Mouse (Mus musculus): ENCODE data around the gene Cachd1.

Cachd1 gene

DNA sequence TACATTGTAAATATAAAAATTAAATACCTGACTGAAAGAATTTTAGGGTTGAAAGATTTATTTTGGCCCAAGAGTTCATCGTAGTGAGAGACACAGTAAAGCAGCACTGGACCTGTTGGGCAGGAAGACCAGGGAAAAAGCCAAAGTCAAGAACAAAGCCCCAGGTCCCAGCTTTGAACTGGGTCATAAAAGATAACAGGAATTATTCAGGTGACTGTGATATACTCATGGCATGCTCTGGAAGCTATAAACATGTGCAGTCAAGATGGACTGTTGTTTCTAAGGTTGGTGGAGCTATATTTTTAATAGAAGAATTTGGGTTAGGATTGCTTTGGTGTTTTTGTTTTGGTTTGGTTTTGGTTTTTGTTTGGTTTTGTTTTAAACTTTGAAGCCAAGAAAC lies 148.7 kb downstream of the Cachd1 start:
- DNase-seq = no peak

DNA sequence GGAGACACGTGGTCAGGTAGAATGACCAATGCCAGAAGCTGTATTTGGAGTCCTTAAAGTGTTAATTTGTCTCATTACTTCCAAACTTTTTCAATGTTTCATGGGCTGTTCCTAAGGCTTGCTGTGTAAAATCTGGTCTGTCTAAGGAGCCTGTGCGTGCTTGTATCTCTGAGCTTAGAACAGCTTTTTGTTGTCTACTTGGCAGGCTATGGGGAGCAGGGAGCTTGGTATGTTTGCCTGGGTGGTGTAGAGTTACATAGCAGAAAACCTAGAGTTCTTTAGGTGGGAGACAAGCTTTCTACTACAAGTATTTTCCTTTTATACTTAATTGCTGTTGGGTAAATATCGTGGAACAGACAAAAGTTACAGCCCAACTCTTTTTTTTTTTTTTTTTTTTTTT lies 150.1 kb downstream of the Cachd1 start:
- no peak for DNase-seq

DNA sequence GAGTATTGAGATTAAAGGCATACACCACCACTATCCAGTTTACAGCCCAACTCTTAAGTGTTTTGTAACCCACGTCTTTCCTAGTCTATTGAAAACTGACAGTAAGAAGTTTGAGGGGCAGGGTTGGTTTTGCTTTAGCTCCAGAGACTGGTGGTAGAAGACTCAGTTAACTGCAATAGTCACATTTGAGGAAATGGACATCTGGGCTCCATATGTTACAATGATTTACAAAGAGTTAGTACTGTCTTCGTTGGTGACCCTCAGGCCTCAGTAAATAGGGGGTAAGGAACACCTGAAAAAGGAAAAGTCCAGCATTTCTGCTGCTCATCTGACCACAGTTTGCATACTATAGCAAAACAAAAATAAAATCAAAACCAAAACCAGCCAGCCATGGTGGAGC lies 150.6 kb downstream of the Cachd1 start:
- no peak for DNase-seq

DNA sequence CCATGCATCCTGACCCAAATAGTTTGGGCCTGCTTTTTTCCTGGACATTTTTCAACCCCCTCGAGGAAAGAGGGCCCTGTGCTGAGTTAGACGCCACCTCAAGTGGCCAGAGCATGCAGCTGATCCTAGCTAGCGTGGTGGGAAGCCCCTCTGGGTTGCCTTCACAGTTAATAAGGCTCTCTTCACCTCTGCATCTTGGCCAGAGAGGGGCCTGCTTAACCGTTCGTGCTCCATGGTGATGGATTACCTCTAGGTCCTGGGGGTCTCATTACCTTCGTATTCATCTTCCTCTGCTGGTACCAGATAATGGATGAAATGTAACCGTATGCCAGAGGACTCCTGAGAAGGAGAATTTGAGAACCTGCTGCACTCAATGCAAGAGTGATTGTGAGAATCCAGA lies 167.2 kb downstream of the Cachd1 start:
- no peak for DNase-seq

DNA sequence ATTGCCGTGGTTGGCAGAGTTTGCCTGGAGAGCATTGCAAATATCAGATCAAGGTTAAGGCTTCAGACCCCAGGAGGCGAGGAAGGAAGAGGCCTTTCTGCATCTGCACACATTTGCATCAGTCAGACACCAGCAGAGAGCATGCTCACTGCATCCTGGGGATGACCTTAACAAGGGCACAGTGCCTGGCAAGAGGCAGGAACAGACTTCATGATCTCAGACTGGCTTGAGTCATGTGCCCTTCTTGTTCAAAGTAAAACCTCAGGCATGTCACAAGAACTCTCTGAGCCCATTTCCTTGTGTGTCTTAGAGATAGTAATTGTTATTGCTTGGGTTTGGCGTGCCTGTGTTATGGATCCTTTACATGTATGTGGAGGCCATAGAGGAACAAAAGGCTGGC lies 167.8 kb downstream of the Cachd1 start:
- no peak for DNase-seq

DNA sequence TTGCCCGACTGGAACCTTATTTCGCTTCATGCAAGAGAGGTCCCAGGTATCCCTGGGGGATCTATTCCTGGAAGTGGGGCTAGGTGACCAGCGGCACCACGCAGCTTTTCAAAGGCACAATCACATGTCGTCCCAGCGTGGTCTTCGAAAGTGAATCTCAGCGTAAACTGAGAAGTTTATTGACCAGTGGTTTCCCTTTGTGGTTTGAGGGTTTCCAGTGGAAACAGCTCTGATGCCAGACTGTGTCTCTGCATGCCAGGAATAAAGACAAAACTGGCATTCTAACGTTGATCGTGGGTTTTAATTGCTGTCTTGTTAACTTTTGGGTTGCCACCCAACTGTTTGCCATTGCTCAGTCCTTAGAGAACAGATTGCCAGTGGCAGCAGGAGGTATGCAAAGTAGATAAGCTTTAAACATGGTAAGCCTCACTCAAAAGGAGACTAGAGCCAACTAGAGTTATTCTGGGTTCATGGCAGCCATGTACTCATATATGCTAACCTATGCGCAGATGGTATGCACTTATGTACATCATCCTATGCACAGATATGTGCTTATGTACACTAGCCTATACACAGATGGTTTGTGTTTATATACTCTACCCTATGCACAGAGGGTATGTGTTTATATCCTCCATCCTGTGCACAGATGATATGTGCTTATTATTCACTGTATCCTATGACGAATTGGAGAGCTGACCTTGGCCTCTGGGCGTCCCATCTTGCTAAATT lies 168.9 kb downstream of the Cachd1 start:
- peak; percentile 79 for DNase-seq

DNA sequence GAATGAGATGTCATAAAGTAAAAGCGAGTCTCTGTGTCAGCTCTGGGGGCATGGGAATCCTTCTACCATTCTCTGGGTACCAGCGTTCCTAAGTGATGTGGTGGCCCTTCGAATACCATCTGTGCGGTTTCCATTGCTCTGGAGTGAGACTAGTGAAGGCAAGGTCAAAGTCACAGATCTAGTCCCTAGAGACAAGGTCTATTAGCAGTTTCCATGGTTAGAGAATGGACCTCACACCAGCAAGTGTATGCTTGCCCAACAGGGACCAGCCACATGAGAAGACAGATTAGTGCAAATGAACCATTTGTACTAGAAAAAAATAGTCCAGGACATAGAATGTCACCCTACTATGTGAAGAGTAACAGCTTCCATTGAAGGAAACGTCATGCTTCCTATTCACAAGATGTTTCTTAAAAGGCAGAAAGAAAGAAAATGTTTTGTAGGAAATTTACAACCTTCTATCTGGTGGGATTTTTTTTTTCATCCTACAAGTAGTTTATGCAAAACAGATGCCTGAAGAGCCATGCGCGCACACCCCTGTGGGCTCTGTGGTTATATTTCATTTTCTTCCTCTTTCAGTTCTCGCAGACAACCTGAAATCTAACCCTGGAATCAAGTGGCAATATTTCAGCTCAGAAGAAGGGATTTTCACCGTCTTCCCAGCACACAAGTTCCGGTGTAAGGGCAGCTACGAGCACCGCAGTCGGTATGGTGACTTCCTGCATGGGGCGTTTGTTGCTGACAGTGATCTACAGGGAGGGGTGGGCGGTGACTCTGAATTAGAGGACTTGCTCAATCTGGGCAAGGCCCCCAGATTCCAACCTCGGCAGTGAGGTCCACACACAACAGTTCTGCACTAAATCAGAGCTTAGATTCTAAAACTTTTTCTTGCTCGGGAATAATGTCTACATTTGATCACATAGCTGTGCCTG lies 172.3 kb downstream of the Cachd1 start:
- DNase-seq = no peak

DNA sequence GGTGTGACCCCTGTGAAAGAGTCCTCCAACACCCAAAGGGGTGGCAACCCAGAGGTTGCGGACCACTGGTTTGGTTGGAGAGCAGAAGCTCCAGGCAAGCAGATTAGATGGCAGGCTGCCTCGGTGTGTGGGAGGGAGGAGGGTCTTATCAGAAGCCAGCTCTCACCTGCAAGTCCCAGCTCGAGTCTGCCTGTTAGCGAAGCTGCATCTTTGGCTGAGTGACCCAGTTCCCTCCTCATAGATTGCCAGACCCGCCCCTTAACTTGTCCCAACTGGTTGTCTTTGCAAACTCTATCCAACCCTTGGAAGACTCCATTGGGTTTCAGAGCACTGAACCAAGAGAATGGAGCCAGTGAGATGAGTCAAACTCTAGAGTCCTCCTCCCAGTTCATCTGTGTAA lies 173.8 kb downstream of the Cachd1 start:
- DNase-seq = no peak

DNA sequence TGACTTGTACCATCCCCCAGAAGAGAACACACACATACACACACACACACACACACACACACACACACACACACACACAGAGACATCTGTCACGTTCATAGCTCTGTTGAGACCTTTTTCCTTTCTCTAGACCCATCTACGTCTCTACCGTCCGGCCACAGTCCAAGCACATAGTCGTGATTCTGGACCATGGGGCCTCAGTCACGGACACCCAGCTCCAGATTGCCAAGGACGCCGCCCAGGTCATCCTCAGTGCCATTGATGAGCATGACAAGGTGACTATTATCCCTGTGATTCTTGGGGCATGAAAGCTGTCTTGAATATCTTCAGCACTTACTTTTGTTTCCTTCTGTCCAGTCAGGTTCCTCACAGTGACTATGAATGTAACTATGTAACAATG lies 175.4 kb downstream of the Cachd1 start:
- DNase-seq = no peak

DNA sequence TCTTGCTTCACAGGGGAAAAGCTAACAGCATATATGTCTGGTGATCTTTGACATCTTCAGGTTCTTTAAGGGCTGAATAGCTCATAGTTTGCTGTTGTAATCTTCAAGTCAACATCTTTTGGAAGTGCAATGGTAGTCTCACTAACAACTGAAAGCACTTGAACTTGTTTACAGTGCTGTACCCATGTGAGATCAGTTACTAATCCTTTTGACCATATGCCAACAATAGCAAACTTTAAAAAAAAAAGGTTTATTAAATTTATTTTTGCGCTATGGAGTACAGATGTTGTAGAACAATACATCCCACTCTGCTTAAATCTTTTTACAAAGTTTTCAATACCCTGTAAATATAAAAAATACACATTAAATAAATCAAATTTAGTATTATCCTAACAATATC lies 186.9 kb downstream of the Cachd1 start:
- DNase-seq = no peak

DNA sequence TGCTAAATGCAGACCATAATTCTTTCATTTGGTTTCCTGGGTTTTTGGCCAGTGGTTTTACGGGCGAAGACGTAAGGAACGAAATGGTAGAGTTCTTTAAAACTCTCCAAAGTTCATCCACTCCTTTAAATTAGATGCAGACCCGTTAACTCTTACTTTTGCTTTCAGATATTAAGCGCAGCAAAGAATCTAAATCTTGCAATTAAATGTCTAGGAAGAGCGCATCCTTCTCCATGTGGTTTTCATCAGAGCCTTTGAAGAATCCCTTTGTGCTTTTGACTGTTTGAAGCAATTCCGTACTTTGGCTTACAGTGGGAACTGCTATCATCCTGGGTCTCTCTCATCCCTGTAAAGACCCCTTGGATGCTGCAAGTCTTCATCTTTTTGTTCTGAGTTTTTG lies 187.3 kb downstream of the Cachd1 start:
- DNase-seq = no peak

DNA sequence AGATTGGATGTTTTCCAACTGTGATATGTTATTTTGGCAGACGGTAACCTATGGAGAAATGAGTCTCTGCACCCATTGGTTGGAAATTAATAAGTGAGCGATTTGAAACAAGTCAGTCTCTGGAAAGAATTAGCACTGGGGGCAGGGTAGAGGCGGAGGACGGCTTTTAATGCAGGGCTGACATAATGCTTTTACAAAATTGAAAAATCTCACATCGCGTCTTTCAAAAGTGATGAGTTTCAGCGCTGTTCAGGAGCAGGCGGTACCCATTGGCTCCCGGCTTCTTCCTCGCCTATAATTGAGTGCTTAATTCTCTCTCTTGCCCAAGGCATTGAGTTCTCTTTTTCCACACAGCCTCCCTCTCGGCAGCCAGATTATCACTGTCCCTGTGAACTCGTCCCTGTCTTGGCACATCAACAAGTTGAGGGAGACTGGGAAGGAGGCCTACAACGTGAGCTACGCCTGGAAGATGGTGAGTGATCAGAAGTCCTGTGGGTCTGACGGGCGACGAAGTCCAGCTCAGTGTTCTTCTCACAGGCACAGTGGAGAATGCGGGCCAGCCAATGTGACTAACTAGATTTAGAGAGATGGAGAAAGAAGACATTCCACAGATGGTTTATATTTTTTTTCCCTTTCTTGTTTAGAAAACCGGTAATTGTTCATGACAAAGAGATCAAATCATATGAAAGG lies 191.4 kb downstream of the Cachd1 start:
- no peak for DNase-seq

DNA sequence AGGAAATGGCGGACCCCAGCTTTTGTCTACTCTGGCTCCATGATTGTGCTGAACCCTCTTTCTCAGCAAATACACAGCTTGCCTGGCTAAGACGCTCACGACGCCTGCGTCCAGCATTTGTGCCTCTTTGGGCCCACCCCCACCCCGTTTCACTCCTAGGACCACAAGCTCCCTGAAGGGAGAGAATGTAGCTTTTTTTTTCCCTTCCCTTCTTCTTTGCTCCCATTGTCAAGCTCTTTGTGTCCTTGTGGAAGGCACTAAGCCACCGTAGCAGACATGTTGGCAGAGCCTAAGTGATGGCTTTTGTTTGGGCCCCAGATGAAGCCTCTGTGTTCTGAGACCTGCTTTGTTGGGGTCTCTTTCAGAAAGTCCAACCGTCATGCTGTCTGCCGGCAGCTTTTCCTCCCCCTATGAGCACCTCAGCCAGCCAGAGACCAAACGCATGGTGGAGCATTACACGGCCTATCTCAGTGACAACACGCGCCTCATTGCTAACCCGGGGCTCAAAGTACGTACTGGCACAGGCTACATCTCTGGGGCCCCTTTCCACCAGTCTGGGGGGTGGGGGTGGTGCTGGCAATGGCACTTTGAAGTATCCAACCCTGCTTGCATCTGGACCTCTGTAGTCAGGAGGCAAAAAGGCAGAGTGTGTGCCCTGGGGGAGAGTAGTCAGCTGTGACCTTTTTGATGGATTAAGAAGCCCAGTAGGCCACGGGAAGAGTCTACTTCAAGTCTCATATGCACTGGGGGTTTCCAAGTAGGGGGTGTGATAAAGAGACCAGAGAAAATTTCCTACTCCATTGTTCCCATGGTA lies 197.4 kb downstream of the Cachd1 start:
- DNase-seq = peak; percentile 45

DNA sequence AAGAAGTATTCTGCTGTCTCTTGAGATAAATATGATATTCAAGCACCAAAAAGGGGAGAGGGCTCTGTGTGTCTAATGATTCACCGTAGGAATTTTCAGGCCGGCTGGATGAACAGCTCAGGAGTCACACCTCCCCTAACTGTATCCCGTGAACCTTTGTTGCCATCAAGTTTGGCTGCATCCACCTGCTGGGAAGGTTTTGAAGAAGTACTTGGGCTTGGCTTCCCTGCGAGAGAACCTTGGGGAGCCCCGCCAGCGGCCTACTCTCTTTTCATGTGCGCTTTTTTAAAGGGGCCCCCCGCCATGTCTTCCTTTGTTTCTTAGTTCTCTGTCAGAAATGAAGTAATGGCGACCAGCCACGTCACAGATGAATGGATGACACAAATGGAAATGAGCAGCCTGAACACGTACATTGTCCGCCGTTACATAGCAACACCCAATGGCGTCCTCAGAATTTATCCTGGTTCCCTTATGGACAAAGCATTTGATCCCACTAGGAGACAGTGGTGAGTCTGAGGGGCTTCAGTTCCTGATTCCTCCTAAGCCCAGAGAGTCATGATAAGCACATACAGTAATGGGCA lies 198.1 kb downstream of the Cachd1 start:
- no peak for DNase-seq

DNA sequence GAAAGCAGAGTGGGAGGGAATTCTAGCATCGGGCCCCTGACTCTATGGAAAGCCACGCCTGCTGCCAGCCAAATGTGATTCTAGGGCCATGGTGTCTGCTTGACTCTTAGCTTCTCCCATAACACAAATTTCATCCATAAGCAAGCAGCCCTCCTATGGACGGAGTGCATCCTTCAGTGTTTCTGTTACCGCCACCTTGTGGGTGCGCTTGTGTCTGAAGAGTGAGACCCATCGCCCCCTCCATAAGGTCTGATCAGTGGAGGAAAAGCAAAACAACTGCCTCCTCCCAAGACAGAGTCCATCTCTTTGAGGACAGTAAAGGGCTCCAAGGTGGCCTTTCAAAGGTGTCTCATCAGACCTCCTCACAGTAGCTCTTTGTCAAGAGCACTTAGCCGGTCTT lies 201.0 kb downstream of the Cachd1 start:
- DNase-seq = no peak

DNA sequence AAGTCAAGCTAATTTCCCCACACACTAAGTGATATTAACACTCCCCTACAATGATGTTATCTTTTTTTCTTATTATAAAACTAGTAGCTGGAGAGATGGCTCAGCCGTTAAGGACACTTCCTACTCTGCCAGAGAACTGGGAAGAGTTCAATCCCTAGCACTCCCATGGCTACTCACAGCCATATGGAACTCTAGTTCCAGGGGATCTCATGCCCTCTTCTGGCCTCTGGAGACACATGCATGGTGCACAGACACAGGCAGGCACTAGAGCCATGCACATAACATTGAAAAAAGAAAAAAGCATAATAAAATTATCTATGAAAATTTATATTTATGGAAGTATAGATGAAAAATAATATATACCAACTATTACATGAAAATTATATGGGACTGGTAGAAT lies 210.7 kb downstream of the Cachd1 start:
- no peak for DNase-seq

DNA sequence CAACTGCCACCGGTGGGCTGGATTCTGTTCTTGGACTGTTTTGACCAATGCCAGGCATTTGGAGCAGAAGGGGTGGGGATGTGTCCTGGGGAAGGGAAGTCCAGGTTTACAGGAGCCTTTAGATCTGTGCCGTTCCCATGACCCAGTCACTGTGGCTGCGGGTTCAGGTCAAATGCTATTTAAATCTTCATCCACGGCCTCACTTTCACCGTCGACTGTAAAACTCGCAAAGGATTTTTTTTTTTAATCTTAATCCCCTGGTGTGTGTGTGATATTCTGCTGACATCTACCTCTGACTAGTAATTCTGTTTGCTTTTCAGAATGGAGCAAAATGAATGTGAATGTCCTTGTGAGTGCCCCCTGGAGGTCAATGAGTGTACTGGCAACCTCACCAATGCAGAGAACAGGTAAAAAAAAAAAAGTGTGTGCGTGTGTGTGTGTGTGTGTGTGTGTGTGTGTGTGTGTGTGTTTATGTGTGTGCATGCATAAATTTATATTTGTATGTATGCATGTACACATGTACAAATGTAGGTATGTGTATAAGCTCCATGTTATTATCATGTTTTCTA lies 211.8 kb downstream of the Cachd1 start:
- DNase-seq = no peak

DNA sequence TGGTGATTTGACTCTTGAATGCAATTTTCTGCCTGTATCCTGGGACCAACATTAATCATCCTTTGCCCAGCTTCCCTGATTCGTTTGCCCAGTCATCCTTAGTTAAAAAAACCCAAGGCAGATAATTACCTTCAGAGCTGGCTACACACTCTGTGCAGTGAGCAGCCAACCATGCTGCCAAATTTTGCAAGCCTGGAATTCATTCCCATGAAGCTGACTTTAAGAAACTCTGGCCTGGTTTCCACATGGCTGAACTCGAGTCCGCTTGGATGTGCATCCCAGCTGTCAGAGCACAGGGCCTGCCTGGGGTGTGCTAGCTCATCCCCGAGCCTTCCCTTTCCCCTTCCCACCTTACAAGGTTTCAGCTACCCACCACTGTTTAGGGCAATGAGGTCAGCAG lies 214.5 kb downstream of the Cachd1 start:
- DNase-seq = no peak

DNA sequence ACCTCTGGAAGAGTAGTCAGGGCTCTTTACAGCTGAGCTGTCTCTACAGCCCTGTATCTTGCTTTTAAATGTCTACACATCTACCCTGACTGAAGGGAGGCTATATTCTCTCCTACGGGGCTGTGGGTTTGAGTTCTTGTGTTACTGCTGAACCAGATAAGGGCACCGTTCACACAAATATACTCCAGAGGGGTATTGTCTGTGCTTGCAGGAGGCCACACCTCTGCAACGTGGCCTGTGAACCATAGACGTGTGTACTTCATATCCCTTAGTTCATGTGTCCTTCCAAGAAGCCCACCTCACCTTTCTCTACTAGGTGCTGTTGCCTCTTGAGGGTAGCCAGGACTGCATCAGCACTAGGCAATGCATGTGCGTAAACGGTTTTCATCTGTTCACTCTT lies 215.6 kb downstream of the Cachd1 start:
- DNase-seq = no peak

DNA sequence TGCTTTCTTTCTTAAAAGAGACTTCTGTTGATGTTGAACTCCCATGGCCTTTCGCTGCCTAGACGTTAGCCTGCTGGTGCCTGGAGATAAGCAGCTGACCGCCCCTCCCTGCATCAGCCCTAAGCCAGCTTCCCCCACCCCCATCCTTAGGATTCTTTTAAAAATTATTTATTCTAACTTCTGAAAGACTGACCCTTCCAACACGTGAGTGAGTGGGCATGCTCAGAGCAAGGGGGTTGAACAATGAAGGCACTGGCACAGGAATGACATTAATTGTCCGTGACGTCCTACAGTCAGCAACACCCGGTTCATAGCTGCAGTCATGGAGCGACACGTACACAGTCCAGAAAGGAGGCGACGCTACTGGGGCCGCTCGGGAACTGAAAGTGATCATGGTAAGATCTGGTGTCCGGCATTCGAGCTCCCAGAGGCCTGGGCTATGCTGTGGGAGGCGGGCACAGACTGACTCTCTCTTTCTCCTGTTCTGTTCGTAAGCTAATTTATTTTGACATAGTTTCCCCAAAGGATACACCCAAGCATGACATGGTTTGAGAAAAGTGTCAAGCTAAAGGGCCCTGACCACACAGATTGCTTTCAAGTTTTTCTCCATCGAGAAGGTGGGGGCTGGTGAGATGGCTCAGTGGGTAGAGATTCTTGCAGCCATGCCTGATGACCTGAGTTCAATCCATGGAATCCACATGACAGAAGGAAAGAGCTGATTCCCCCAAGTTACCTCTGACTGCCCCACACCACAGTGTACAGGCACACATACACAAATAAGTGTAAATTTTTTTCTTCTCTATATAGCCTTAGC lies 218.2 kb downstream of the Cachd1 start:
- no peak for DNase-seq

DNA sequence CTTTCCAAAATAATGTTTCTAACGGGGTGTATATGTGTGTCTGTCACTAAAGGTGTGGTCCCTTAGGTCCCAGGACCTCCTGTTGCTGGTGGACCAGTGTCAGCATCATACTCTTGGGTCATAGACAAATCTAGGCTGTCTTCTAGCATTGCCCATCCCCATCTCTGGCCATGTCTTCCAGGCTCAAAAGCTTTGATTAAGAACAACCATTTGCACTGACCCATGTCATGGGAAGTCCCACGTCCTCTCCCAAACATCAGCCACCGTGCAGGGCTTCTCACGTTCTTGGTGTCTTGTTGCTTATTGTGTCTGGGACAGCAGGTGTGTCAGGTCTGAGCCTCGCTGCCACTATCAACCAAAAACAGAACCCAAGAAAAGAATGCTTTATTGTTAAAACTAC lies 219.1 kb downstream of the Cachd1 start:
- no peak for DNase-seq

All from layer of hippocampus, adult 9-11 months (tissue).